Mouse (Mus musculus) forebrain, postnatal 0 days (tissue): ENCODE measurements around the gene Scml4. TPM values are rescaled to one million over a fixed set of nuclear protein-coding genes. Genes with fewer than 3 reads are reported as not detected.

Source experiments
- ATAC-seq: fragments of 200-750 bp; cut with Nextera tagmentation; 2 replicates; pipeline ENCODE4 v1.8.0; 2017; ENCODE audit warnings: mild to moderate bottlenecking, moderate library complexity
- DNase-seq: peaks from one replicate; pipeline ENCODE4 v3.0.0-alpha.2; 2015
- H3K27ac ChIP-seq: fragments of 300-500 bp; sonication (generic); 2 replicates; pipeline ENCODE4 v1.5.1; 2014; ENCODE audit warnings: low read depth, mild to moderate bottlenecking, antibody characterized with exemption, low read length, moderate library complexity, mixed read lengths
- H3K27me3 ChIP-seq: fragments of 300-500 bp; sonication (generic); 2 replicates; pipeline ENCODE4 v1.6.1; 2014; ENCODE audit warnings: mild to moderate bottlenecking, low read length, mixed read lengths; ENCODE audit not compliant: insufficient read depth
- H3K36me3 ChIP-seq: fragments of 300-500 bp; sonication (generic); 2 replicates; pipeline ENCODE4 v1.6.1; 2014; ENCODE audit warnings: mild to moderate bottlenecking, moderate library complexity; ENCODE audit not compliant: insufficient read depth
- H3K4me1 ChIP-seq: fragments of 300-500 bp; sonication (generic); 2 replicates; pipeline ENCODE4 v1.6.1; 2014; ENCODE audit warnings: antibody characterized with exemption; ENCODE audit not compliant: insufficient read depth
- H3K4me2 ChIP-seq: fragments of 300-500 bp; sonication (generic); 2 replicates; pipeline ENCODE4 v1.6.1; 2014; ENCODE audit warnings: low read depth, mild to moderate bottlenecking, moderate library complexity
- H3K4me3 ChIP-seq: fragments of 300-500 bp; sonication (generic); 2 replicates; pipeline ENCODE4 v1.5.1; 2014; ENCODE audit warnings: low read depth, low read length, mixed read lengths
- H3K9ac ChIP-seq: fragments of 300-500 bp; sonication (generic); 2 replicates; pipeline ENCODE4 v1.6.1; 2014; ENCODE audit warnings: mild to moderate bottlenecking
- H3K9me3 ChIP-seq: fragments of 300-500 bp; sonication (generic); 2 replicates; pipeline ENCODE4 v1.6.1; 2016; ENCODE audit warnings: low read length
- CTCF ChIP-seq: sonication (generic); IDR thresholded peaks from 2 replicates; pipeline ENCODE4 v1.5.1; 2016; ENCODE audit warnings: antibody characterized with exemption, control low read depth, low read depth
- WGBS: fragments of 180-500 bp; shearing (Covaris S2); extraction: QIAGEN DNeasy Blood & Tissue Kit; methylation state at CpG from one replicate; pipeline ENCODE4 v1.1.7; 2014; 5-methylcytosine and 5-hydroxymethylcytosine counted together
- polyA plus RNA-seq: library from polyadenylated mRNA; unstranded; fragments of >200 nt; fragmentation: Nextera tagmentation; extraction: Ambion mirVana; gene quantifications from 2 replicates; pipeline ENCODE4 v1.2.1, GENCODE M21; 2015
- total RNA-seq: library from RNA; depleted of rRNA; stranded (reverse); fragments of >200 nt; gene quantifications from 2 replicates; pipeline ENCODE4 v1.2.3, GENCODE M21; 2014

Scml4 gene
- total and polyA plus RNA-seq, 2 experiments from 2014 or later = 8.5 to 37.7 TPM

GRCm38 (mm10) chr10:42890365-42890764 is 30.2 kb downstream of the Scml4 start:
- WGBS = 78% methylated on average over 4 of the region's 4 CpGs
- H3K4me2 ChIP-seq = no peak overlapping the region
- no peaks in the 10 kb centered on the region for H3K27me3 ChIP-seq
- TF ChIP-seq CTCF = no peak
- DNase-seq = no peak
- H3K36me3 ChIP-seq = no peaks in the 10 kb centered on the region
- no peak for ATAC-seq
- no peak overlapping the region for H3K4me3 ChIP-seq
- H3K9ac ChIP-seq = no peak overlapping the region
- H3K27ac ChIP-seq = no peak overlapping the region
- no peaks in the 10 kb centered on the region for H3K4me1 ChIP-seq
- H3K9me3 ChIP-seq = no peaks in the 10 kb centered on the region

DNA sequence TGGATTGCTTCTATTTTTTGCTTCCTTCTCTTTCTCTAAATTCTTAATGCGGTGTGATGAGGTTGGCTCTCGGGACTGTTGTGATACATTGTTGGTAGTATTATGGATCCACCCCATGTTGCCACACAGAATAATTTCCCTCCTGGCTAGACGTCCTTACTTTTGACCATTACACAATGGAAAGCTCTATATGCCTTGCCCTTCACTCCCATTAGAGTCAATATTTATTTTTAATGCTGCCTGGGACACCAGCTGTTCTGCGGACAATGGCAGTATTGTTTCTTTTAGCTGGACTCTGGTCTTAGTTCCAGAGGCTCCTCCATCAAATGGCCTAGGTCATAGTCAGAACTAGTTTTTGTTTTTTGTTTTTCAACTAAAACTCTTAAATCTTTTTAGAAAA is 32.1 kb downstream of the Scml4 start:
- Histone ChIP-seq H3K9me3 (no peaks in the 10 kb centered on the region), H3K36me3 (no peaks in the 10 kb centered on the region), H3K4me1 (no peaks in the 10 kb centered on the region), H3K4me2 (no peak overlapping the region), H3K4me3 (no peak overlapping the region), H3K9ac (no peak overlapping the region), H3K27ac (no peak overlapping the region), H3K27me3 (no peaks in the 10 kb centered on the region)
- DNase-seq = no peak
- ATAC-seq = no peak
- TF ChIP-seq CTCF = no peak
- 62% methylated on average over 4 of the region's 4 CpGs for WGBS

GRCm38 (mm10) chr10:42892987-42893386 is 32.8 kb downstream of the Scml4 start:
- no peak overlapping the region for H3K4me3 ChIP-seq
- no peaks in the 10 kb centered on the region for H3K4me1 ChIP-seq
- ATAC-seq = no peak
- DNase-seq = no peak
- no peaks in the 10 kb centered on the region for H3K27me3 ChIP-seq
- H3K9me3 ChIP-seq = no peaks in the 10 kb centered on the region
- H3K4me2 ChIP-seq = no peak overlapping the region
- no peak overlapping the region for H3K27ac ChIP-seq
- H3K9ac ChIP-seq = no peak overlapping the region
- WGBS = 78% methylated on average over 4 of the region's 4 CpGs
- no peak for TF ChIP-seq CTCF
- H3K36me3 ChIP-seq = no peaks in the 10 kb centered on the region

GRCm38 (mm10) chr10:42893857-42894256 is 33.7 kb downstream of the Scml4 start:
- H3K27me3 ChIP-seq = no peaks in the 10 kb centered on the region
- DNase-seq (no peak), ATAC-seq (no peak)
- no peak overlapping the region for H3K4me3 ChIP-seq
- no peak overlapping the region for H3K4me2 ChIP-seq
- H3K27ac ChIP-seq = no peak overlapping the region
- no peaks in the 10 kb centered on the region for H3K4me1 ChIP-seq
- no peaks in the 10 kb centered on the region for H3K9me3 ChIP-seq
- H3K36me3 ChIP-seq = no peaks in the 10 kb centered on the region
- no peak overlapping the region for H3K9ac ChIP-seq
- 77% methylated on average over 8 of the region's 8 CpGs for WGBS
- no peak for TF ChIP-seq CTCF

- H3K9me3 ChIP-seq = no peaks in the 10 kb centered on the region
- no peaks in the 10 kb centered on the region for H3K27me3 ChIP-seq
- H3K27ac ChIP-seq = no peak overlapping the region
- no peak overlapping the region for H3K4me3 ChIP-seq
- no peaks in the 10 kb centered on the region for H3K36me3 ChIP-seq
- no peaks in the 10 kb centered on the region for H3K4me1 ChIP-seq
- TF ChIP-seq CTCF = no peak
- no peak overlapping the region for H3K9ac ChIP-seq
- no peak overlapping the region for H3K4me2 ChIP-seq
- ATAC-seq (no peak), DNase-seq (no peak)
- 50% methylated on average over 3 of the region's 3 CpGs for WGBS
Observed at GRCm38 (mm10) chr10:42894263-42894662, 34.1 kb downstream of the Scml4 start.

DNA sequence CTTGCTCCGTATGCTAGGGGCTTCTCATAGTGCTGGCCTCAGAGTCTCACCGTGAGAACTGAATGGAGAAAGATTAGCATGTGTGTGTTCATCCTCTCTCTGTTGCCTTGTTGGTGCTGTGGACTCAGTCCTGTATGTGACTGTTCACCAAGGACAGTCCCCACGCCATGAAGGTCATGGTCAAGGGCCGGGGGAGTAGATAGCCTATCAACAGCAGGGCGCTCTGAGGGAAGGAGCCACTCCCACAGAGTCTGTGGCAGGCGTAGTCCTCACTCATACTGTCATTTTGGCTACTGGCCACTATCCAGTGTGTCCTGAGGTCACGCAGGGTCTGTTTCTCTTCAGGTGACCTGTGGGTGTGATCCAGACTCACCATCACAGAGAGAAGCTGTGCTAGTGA is 34.5 kb downstream of the Scml4 start:
- WGBS = 90% methylated on average over 7 of the region's 7 CpGs
- H3K9ac ChIP-seq = no peak overlapping the region
- H3K27ac ChIP-seq = no peak overlapping the region
- no peaks in the 10 kb centered on the region for H3K4me1 ChIP-seq
- no peak for DNase-seq
- H3K4me2 ChIP-seq = no peak overlapping the region
- no peaks in the 10 kb centered on the region for H3K9me3 ChIP-seq
- H3K27me3 ChIP-seq = no peaks in the 10 kb centered on the region
- no peak overlapping the region for H3K4me3 ChIP-seq
- H3K36me3 ChIP-seq = no peaks in the 10 kb centered on the region
- no peak for TF ChIP-seq CTCF
- ATAC-seq = no peak

GRCm38 (mm10) chr10:42896621-42897020 is 36.5 kb downstream of the Scml4 start:
- H3K4me1 ChIP-seq = no peaks in the 10 kb centered on the region
- no peak overlapping the region for H3K27ac ChIP-seq
- no peaks in the 10 kb centered on the region for H3K9me3 ChIP-seq
- H3K36me3 ChIP-seq = no peaks in the 10 kb centered on the region
- no peak for DNase-seq
- no peak overlapping the region for H3K4me3 ChIP-seq
- no peaks in the 10 kb centered on the region for H3K27me3 ChIP-seq
- TF ChIP-seq CTCF = no peak
- no peak overlapping the region for H3K9ac ChIP-seq
- no peak for ATAC-seq
- H3K4me2 ChIP-seq = no peak overlapping the region
- WGBS = 88% methylated on average over 3 of the region's 3 CpGs

GRCm38 (mm10) chr10:42897166-42897565 is 37.0 kb downstream of the Scml4 start:
- H3K36me3 ChIP-seq = no peaks in the 10 kb centered on the region
- no peaks in the 10 kb centered on the region for H3K4me1 ChIP-seq
- H3K9ac ChIP-seq = no peak overlapping the region
- no peak for TF ChIP-seq CTCF
- no peak overlapping the region for H3K27ac ChIP-seq
- H3K4me3 ChIP-seq = no peak overlapping the region
- DNase-seq (no peak), ATAC-seq (no peak)
- 76% methylated on average over 4 of the region's 4 CpGs for WGBS
- H3K4me2 ChIP-seq = no peak overlapping the region
- no peaks in the 10 kb centered on the region for H3K9me3 ChIP-seq
- no peaks in the 10 kb centered on the region for H3K27me3 ChIP-seq
